Mouse (Mus musculus) heart, postnatal 0 days (tissue): Measurements from ENCODE around the gene Mettl18. TPM values are rescaled to one million over a fixed set of nuclear protein-coding genes. Genes with fewer than 3 reads are reported as not detected.
"Not testable (repeated sequence)": the region's sequence is repeated elsewhere in the genome, so short reads cannot be mapped to it uniquely, and the experiment has no call there.

Experiments used
- ATAC-seq: fragments of 200-750 bp; cut with Nextera tagmentation; 2 replicates; pipeline ENCODE4 v1.8.0; 2017; ENCODE audit warnings: low read depth, moderate number of reproducible peaks, moderate library complexity; ENCODE audit not compliant: insufficient read depth
- DNase-seq: peaks from one replicate; pipeline ENCODE4 v3.0.0-alpha.2; 2016; ENCODE audit warnings: low spot score
- H3K27ac ChIP-seq: fragments of 300-500 bp; sonication (generic); 2 replicates; pipeline ENCODE4 v1.5.1; 2014; ENCODE audit warnings: low read depth, mild to moderate bottlenecking
- H3K27me3 ChIP-seq: fragments of 300-500 bp; sonication (generic); 2 replicates; pipeline ENCODE4 v1.6.1; 2014; ENCODE audit warnings: low read length, mixed read lengths; ENCODE audit not compliant: control insufficient read depth, insufficient read depth
- H3K36me3 ChIP-seq: fragments of 300-500 bp; sonication (generic); replicated peaks from 2 replicates; pipeline ENCODE4 v1.6.1; 2014; ENCODE audit warnings: low read length, mixed read lengths; ENCODE audit not compliant: control insufficient read depth, insufficient read depth
- H3K4me1 ChIP-seq: fragments of 300-500 bp; sonication (generic); 2 replicates; pipeline ENCODE4 v1.6.1; 2014; ENCODE audit warnings: antibody characterized with exemption; ENCODE audit not compliant: control insufficient read depth, insufficient read depth
- H3K4me2 ChIP-seq: fragments of 300-500 bp; sonication (generic); 2 replicates; pipeline ENCODE4 v1.6.1; 2014; ENCODE audit warnings: low read depth, mild to moderate bottlenecking, low read length, moderate library complexity
- H3K4me3 ChIP-seq: fragments of 300-500 bp; sonication (generic); 2 replicates; pipeline ENCODE4 v1.5.1; 2014; ENCODE audit warnings: low read depth, low read length
- H3K9ac ChIP-seq: fragments of 300-500 bp; sonication (generic); replicated peaks from 2 replicates; pipeline ENCODE4 v1.6.1; 2014; ENCODE audit warnings: low read depth, low read length, mixed read lengths
- H3K9me3 ChIP-seq: fragments of 300-500 bp; sonication (generic); replicated peaks from 2 replicates; pipeline ENCODE4 v1.6.1; 2016; ENCODE audit warnings: low read length; ENCODE audit not compliant: control insufficient read depth
- CTCF ChIP-seq: IDR thresholded peaks from 2 replicates; pipeline ENCODE4 v1.5.1; 2016; ENCODE audit warnings: antibody characterized with exemption, control low read depth, low read depth
- EP300 ChIP-seq: IDR thresholded peaks from 2 replicates; pipeline ENCODE4 v1.6.1; 2016; ENCODE audit warnings: antibody characterized with exemption, low read depth
- WGBS: fragments of 180-500 bp; shearing (Covaris S2); extraction: QIAGEN DNeasy Blood & Tissue Kit; methylation state at CpG from one replicate; pipeline ENCODE4 v1.1.7; 2014; 5-methylcytosine and 5-hydroxymethylcytosine counted together
- polyA plus RNA-seq: library from polyadenylated mRNA; unstranded; fragments of >200 nt; fragmentation: Nextera tagmentation; extraction: Ambion mirVana; gene quantifications from 2 replicates; pipeline ENCODE4 v1.2.1, GENCODE M21; 2015
- total RNA-seq: library from RNA; depleted of rRNA; stranded (reverse); fragments of >200 nt; gene quantifications from 2 replicates; pipeline ENCODE4 v1.2.3, GENCODE M21; 2014; ENCODE audit warnings: low replicate concordance

Mettl18 gene
- total and polyA plus RNA-seq, 2 experiments from 2014 or later = 3.5 to 6.5 TPM

GRCm38 (mm10) chr1:164004311-164004710 lies 9.6 kb downstream of the Mettl18 start:
- 54% methylated on average over 3 of the region's 3 CpGs for WGBS
- Histone ChIP-seq H3K36me3 (no peaks in the 10 kb centered on the region), H3K27ac (no peak overlapping the region), H3K9me3 (no peaks in the 10 kb centered on the region), H3K9ac (no peak overlapping the region), H3K4me3 (no peak overlapping the region), H3K4me2 (no peak overlapping the region), H3K4me1 (no peaks in the 10 kb centered on the region; the same call in 1 of the 2 replicates), H3K27me3 (no peaks in the 10 kb centered on the region)
- TF ChIP-seq EP300 (no peak), CTCF (no peak)
- no peak for DNase-seq
- ATAC-seq = no peak

- H3K27me3 ChIP-seq = no peaks in the 10 kb centered on the region
- WGBS = 44% methylated on average over 2 of the region's 2 CpGs
- H3K9ac ChIP-seq = no peak overlapping the region
- no peak for ATAC-seq
- no peaks in the 10 kb centered on the region for H3K36me3 ChIP-seq
- H3K4me1 ChIP-seq = no peaks in the 10 kb centered on the region
- H3K4me2 ChIP-seq = no peak overlapping the region
- TF ChIP-seq CTCF (peak; percentile 64), EP300 (no peak)
- H3K9me3 ChIP-seq = no peaks in the 10 kb centered on the region
- DNase-seq = no peak
- H3K4me3 ChIP-seq = no peak overlapping the region
- H3K27ac ChIP-seq = no peak overlapping the region
Measured at GRCm38 (mm10) chr1:164009235-164009634, 14.5 kb downstream of the Mettl18 start.

- Histone ChIP-seq H3K4me3 (no peak overlapping the region), H3K4me2 (no peak overlapping the region), H3K27ac (no peak overlapping the region), H3K36me3 (no peaks in the 10 kb centered on the region), H3K9ac (no peak overlapping the region), H3K27me3 (no peaks in the 10 kb centered on the region), H3K4me1 (no peaks in the 10 kb centered on the region), H3K9me3 (no peaks in the 10 kb centered on the region)
- ATAC-seq (no peak), DNase-seq (no peak)
- 56% methylated on average over 1 of the region's 1 CpGs for WGBS
- no peak for TF ChIP-seq EP300
- no peak for TF ChIP-seq CTCF
Measured at GRCm38 (mm10) chr1:164014616-164015015, 19.9 kb downstream of the Mettl18 start.

- H3K27me3 ChIP-seq = no peaks in the 10 kb centered on the region
- no peak overlapping the region for H3K27ac ChIP-seq
- TF ChIP-seq EP300 (no peak), CTCF (no peak)
- no peaks in the 10 kb centered on the region for H3K36me3 ChIP-seq
- H3K4me3 ChIP-seq = no peak overlapping the region
- DNase-seq = no peak
- no peaks in the 10 kb centered on the region for H3K9me3 ChIP-seq
- ATAC-seq = no peak
- 84% methylated on average over 16 of the region's 16 CpGs for WGBS
- no peak overlapping the region for H3K4me2 ChIP-seq
- no peaks in the 10 kb centered on the region for H3K4me1 ChIP-seq
- H3K9ac ChIP-seq = no peak overlapping the region
Measured at GRCm38 (mm10) chr1:164018221-164018896, 23.7 kb downstream of the Mettl18 start.

- no peaks in the 10 kb centered on the region for H3K27me3 ChIP-seq
- ATAC-seq (no peak), DNase-seq (no peak)
- no peaks in the 10 kb centered on the region for H3K4me1 ChIP-seq
- 43% methylated on average over 6 of the region's 6 CpGs for WGBS
- H3K36me3 ChIP-seq = no peaks in the 10 kb centered on the region
- no peaks in the 10 kb centered on the region for H3K9me3 ChIP-seq
- TF ChIP-seq EP300 = no peak
- no peak overlapping the region for H3K4me2 ChIP-seq
- no peak overlapping the region for H3K27ac ChIP-seq
- H3K4me3 ChIP-seq = no peak overlapping the region
- no peak overlapping the region for H3K9ac ChIP-seq
Measured at GRCm38 (mm10) chr1:164019789-164020188, 25.1 kb downstream of the Mettl18 start.

GRCm38 (mm10) chr1:164020746-164021145 lies 26.1 kb downstream of the Mettl18 start:
- H3K4me2 ChIP-seq, H3K9ac ChIP-seq, H3K4me3 ChIP-seq, H3K36me3 ChIP-seq, H3K27me3 ChIP-seq, DNase-seq, H3K27ac ChIP-seq, H3K4me1 ChIP-seq, H3K9me3 ChIP-seq, ATAC-seq: not testable (repeated sequence)
- 81% methylated on average over 3 of the region's 3 CpGs for WGBS

- not testable (repeated sequence) for H3K9me3 ChIP-seq, H3K4me1 ChIP-seq
Measured at GRCm38 (mm10) chr1:164022106-164022505, 27.4 kb downstream of the Mettl18 start.

More at GRCm38 (mm10) chr1:164022106-164022505, 27.4 kb downstream of the Mettl18 start:
- H3K4me3 ChIP-seq, H3K36me3 ChIP-seq, DNase-seq, H3K4me2 ChIP-seq, ATAC-seq, H3K27me3 ChIP-seq, H3K27ac ChIP-seq, H3K9ac ChIP-seq: not testable (repeated sequence)
- whole genome bisulfite sequencing = 74% methylated on average over 5 of the region's 5 CpGs
